Mouse (Mus musculus) kidney, embryonic 16.5 days (tissue): ENCODE data around the gene Lrp10. TPM values are rescaled to one million over a fixed set of nuclear protein-coding genes. Genes with fewer than 3 reads are reported as not detected.

Source experiments
- ATAC-seq: fragments of 200-750 bp; cut with Nextera tagmentation; 2 replicates; pipeline ENCODE4 v1.8.0; 2017; ENCODE audit warnings: moderate TSS enrichment; ENCODE audit not compliant: low FRiP score, low TSS enrichment
- H3K27ac ChIP-seq: fragments of 300-500 bp; sonication (generic); 2 replicates; pipeline ENCODE4 v1.5.1; 2014; ENCODE audit warnings: low read length
- H3K27me3 ChIP-seq: fragments of 300-500 bp; sonication (generic); 2 replicates; pipeline ENCODE4 v1.6.1; 2014; ENCODE audit warnings: low read length, control low read depth, mixed read lengths; ENCODE audit not compliant: insufficient read depth
- H3K36me3 ChIP-seq: fragments of 300-500 bp; sonication (generic); 2 replicates; pipeline ENCODE4 v1.6.1; 2014; ENCODE audit warnings: low read length, control low read depth, mixed read lengths; ENCODE audit not compliant: insufficient read depth
- H3K4me1 ChIP-seq: fragments of 300-500 bp; sonication (generic); 2 replicates; pipeline ENCODE4 v1.6.1; 2014; ENCODE audit warnings: low read length, control low read depth, mixed read lengths; ENCODE audit not compliant: insufficient read depth
- H3K4me2 ChIP-seq: fragments of 300-500 bp; sonication (generic); replicated peaks from 2 replicates; pipeline ENCODE4 v1.6.1; 2014; ENCODE audit warnings: low read depth, low read length
- H3K4me3 ChIP-seq: fragments of 300-500 bp; sonication (generic); 2 replicates; pipeline ENCODE4 v1.5.1; 2014; ENCODE audit warnings: mild to moderate bottlenecking, low read length
- H3K9ac ChIP-seq: fragments of 300-500 bp; sonication (generic); replicated peaks from 2 replicates; pipeline ENCODE4 v1.6.1; 2014; ENCODE audit warnings: low read length
- H3K9me3 ChIP-seq: fragments of 300-500 bp; sonication (generic); 2 replicates; pipeline ENCODE4 v1.6.1; 2016; ENCODE audit warnings: low read length, control low read depth
- WGBS: fragments of 180-500 bp; shearing (Covaris S2); extraction: QIAGEN DNeasy Blood & Tissue Kit; methylation state at CpG from one replicate; pipeline ENCODE4 v1.1.7; 2014; 5-methylcytosine and 5-hydroxymethylcytosine counted together
- polyA plus RNA-seq: library from polyadenylated mRNA; unstranded; fragments of >200 nt; fragmentation: Nextera tagmentation; extraction: Ambion mirVana; gene quantifications from 2 replicates; pipeline ENCODE4 v1.2.1, GENCODE M21; 2015

Gene Lrp10
- polyA plus RNA-seq, 1 experiment from 2014 or later = 58.8 TPM

DNA sequence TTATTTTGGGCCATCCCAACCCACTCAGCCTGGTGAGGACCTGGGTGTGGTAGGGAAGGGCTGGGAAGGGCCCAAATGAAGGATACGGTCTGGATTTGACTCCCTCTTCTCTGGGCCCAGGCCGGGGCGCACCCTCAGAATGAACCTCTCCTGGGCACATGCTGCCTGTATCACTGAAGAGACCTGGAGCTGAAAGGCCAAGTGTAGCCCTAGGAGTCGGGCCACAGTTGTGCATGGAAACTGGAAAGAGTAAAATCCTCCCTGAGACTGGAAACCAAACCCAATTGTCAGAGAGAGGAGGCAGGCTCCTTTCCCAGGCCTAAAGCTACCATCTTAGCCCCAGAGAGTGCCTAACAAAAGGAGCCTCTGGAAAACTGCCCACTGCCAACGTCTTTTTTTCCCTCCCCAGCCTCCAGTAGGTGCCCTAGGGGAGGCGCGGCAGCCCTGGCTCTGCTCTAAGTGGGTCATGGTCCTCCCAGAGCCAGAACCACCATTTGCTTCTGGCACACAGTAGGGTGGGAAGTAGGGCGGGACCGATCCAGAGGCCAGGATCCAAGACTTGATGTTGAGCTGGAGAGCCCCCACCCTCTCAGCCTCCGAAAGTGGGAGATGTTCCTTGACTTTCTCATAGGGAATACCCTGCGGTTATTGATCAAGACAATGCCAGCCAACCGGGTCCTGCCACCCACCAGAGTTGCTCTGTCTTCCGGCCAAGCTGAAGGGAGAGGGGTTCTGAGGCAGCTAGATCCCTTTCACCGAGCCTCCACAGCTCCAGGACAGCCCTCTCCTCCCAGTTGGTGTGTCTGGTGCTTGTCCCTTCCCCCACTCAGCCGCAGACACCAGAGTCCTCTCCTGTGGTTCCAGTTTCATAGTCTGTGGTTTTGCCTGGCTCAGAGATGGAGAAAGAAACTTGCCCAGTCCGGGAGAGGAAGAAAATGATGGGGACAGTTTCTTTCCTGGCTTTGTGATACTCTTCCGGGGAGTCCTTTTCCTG, 30.8 kb upstream of the Lrp10 start:
- Histone ChIP-seq H3K9ac (peak overlapping the region; percentile 97), H3K4me3 (peak overlapping the region; percentile 80), H3K9me3 (no peaks in the 10 kb centered on the region), H3K27me3 (no peaks in the 10 kb centered on the region), H3K36me3 (peaks cover 30% of the 10 kb centered on the region), H3K27ac (peak overlapping the region; percentile 96), H3K4me2 (peak overlapping the region; percentile 65), H3K4me1 (peaks cover 37% of the 10 kb centered on the region)
- 17% methylated on average over 17 of the region's 17 CpGs for WGBS
- ATAC-seq = peak; percentile 30; the same call in 1 of the 2 replicates

DNA sequence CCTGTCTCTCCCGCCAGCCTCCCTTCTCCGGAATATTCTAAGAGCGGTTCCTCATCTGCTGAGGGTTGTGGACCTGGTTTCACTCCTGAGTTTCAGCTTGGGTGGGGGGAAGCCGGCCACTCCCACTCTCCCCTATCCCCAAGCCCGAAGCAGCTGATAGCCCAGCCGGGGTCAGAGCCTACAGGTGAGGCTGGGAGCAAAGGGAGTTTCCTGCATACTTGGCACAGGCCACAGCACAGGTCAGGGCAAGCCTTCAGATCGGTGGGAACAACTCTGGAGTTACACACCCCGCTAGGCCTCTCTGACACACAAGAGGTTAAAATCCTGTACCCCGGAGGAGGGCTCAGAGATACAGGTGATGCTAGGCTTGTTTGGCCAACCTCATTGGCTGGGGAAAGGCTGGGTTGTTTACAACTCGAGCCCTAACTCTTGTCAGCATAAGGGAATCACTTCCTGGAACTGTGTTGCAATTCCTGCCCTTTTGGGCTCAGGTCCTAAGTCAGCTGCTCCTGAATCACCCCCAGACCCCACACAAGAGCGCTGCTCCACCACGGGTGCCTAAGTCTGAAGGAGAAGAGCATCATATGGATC, 29.9 kb upstream of the Lrp10 start:
- peak overlapping the region; percentile 97 for H3K9ac ChIP-seq
- peak overlapping the region; percentile 80 for H3K4me3 ChIP-seq
- WGBS = 35% methylated on average over 12 of the region's 12 CpGs
- peak overlapping the region; percentile 96 for H3K27ac ChIP-seq
- ATAC-seq = no peak
- H3K4me1 ChIP-seq = peaks cover 37% of the 10 kb centered on the region
- no peaks in the 10 kb centered on the region for H3K9me3 ChIP-seq
- no peaks in the 10 kb centered on the region for H3K27me3 ChIP-seq
- H3K4me2 ChIP-seq = peak overlapping the region; percentile 65
- H3K36me3 ChIP-seq = peaks cover 36% of the 10 kb centered on the region

DNA sequence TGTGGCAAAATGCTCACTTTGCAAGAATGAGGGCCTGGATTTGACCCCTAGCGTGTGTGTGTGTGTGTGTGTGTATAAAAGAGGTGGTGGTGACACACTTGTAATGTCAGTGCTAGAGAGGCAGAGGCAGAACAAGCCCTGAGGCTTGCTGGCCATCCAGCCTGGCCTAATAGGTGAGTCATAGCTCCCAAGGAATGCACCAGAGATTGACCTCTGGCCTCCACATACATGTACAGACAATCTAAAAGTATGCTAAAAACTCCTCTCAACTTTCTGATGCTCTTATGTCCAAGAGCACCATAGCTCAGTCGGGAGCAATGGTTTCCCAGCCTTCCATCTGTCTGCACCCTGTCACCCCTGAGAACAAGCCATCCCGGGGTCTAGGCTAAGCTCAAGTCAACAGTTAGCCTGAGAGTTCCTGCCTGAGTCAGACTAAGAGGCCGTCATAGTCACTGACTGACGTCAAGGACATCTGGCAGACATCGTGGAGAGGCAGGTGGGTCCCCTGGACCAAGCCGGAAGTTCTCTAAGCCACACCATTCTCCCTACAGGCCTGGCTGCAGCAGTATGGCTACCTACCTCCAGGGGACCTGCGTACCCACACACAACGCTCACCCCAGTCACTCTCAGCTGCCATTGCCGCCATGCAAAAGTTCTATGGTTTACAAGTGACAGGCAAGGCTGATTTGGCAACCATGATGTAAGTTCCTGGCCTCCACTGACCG, 28.6 kb upstream of the Lrp10 start:
- Histone ChIP-seq H3K4me1 (peaks cover 23% of the 10 kb centered on the region), H3K27ac (no peak overlapping the region), H3K27me3 (no peaks in the 10 kb centered on the region), H3K36me3 (peaks cover 43% of the 10 kb centered on the region), H3K4me3 (no peak overlapping the region), H3K9ac (no peak overlapping the region), H3K9me3 (no peaks in the 10 kb centered on the region), H3K4me2 (no peak overlapping the region)
- 83% methylated on average over 11 of the region's 11 CpGs for WGBS
- ATAC-seq = no peak

DNA sequence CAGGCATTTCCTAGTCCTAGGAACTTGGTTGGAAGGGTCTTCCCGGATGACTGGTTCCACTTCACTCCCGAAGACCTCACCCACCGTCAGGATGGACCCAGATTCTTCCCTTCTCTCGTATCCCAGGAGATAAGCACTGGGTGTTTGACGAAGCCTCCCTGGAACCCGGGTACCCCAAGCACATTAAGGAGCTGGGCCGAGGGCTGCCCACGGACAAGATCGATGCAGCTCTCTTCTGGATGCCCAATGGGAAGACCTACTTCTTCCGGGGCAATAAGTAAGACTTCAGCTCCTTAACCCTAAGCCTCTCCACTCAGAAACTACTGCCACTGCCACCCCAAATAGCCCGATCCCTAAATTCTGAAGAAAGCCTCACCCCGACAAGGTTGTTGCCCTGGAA, 24.8 kb upstream of the Lrp10 start:
- H3K4me2 ChIP-seq = no peak overlapping the region
- peaks cover 53% of the 10 kb centered on the region for H3K36me3 ChIP-seq
- WGBS = 88% methylated on average over 12 of the region's 12 CpGs
- H3K9me3 ChIP-seq = no peaks in the 10 kb centered on the region
- no peak overlapping the region for H3K4me3 ChIP-seq
- no peaks in the 10 kb centered on the region for H3K27me3 ChIP-seq
- peaks cover 15% of the 10 kb centered on the region for H3K4me1 ChIP-seq
- H3K27ac ChIP-seq = no peak overlapping the region
- no peak for ATAC-seq
- no peak overlapping the region for H3K9ac ChIP-seq

DNA sequence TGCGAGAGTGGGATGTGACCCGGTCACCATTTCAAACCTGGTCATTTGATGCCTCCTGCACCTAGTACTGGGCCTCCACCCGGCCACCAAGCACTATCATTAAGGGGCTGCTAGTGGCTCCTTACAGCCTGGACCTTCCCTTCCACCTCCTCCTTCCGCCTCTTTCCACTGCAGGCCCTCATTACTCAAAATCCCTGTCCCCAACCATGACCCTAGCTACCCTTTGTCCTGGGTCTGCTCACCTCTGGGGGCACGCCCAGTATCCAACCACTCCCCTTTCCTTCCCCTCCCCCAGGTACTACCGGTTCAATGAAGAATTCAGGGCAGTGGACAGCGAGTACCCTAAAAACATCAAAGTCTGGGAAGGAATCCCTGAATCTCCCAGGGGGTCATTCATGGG, 24.3 kb upstream of the Lrp10 start:
- Histone ChIP-seq H3K4me1 (peaks cover 11% of the 10 kb centered on the region; the same call in 1 of the 2 replicates), H3K9me3 (no peaks in the 10 kb centered on the region), H3K4me3 (no peak overlapping the region), H3K36me3 (peaks cover 53% of the 10 kb centered on the region), H3K27me3 (no peaks in the 10 kb centered on the region), H3K9ac (no peak overlapping the region), H3K4me2 (no peak overlapping the region), H3K27ac (no peak overlapping the region)
- ATAC-seq = no peak
- WGBS = 53% methylated on average over 7 of the region's 7 CpGs

GRCm38 (mm10) chr14:54440538-54440937, 23.4 kb upstream of the Lrp10 start:
- no peak overlapping the region for H3K4me2 ChIP-seq
- H3K9me3 ChIP-seq = no peaks in the 10 kb centered on the region
- H3K27me3 ChIP-seq = no peaks in the 10 kb centered on the region
- H3K9ac ChIP-seq = no peak overlapping the region
- H3K4me3 ChIP-seq = no peak overlapping the region
- H3K36me3 ChIP-seq = peaks cover 50% of the 10 kb centered on the region
- H3K27ac ChIP-seq = no peak overlapping the region
- no peak for ATAC-seq
- 0 out of 2 replicates have a peak, but pooled peaks cover 9% of the 10 kb centered on the region for H3K4me1 ChIP-seq
- 90% methylated on average over 14 of the region's 14 CpGs for WGBS

DNA sequence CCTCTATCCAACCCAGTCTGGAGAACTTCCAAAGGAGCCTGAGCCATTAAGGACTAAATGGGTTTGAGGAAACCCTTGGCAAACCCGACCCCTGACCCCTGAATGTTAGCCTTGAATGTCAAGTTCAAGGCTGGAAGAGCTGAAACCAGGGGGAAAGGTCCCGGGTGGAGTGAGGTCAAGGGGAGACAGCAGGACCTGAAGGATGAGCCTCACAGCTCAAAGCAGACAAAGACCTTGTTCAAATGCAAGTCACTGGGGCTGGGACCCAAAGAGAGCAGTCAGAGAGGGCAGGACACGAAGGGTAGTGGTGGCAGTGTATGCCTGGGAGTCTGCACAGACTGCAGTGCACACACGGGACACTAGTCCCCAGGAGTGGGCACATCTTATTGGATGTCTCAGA, 22.6 kb upstream of the Lrp10 start:
- Histone ChIP-seq H3K9me3 (no peaks in the 10 kb centered on the region), H3K27me3 (no peaks in the 10 kb centered on the region), H3K36me3 (peaks cover 47% of the 10 kb centered on the region), H3K4me1 (0 out of 2 replicates have a peak, but pooled peaks cover 9% of the 10 kb centered on the region), H3K4me3 (no peak overlapping the region), H3K4me2 (no peak overlapping the region), H3K27ac (no peak overlapping the region), H3K9ac (no peak overlapping the region; the same call in 1 of the 2 replicates)
- WGBS = 77% methylated on average over 4 of the region's 4 CpGs
- ATAC-seq = no peak

GRCm38 (mm10) chr14:54442548-54442947, 21.4 kb upstream of the Lrp10 start:
- ATAC-seq = no peak
- H3K4me1 ChIP-seq = 0 out of 2 replicates have a peak, but pooled peaks cover 9% of the 10 kb centered on the region
- H3K4me3 ChIP-seq = no peak overlapping the region
- no peak overlapping the region for H3K9ac ChIP-seq
- 79% methylated on average over 3 of the region's 3 CpGs for WGBS
- no peaks in the 10 kb centered on the region for H3K9me3 ChIP-seq
- H3K4me2 ChIP-seq = no peak overlapping the region
- peaks cover 35% of the 10 kb centered on the region for H3K36me3 ChIP-seq
- no peaks in the 10 kb centered on the region for H3K27me3 ChIP-seq
- no peak overlapping the region for H3K27ac ChIP-seq

DNA sequence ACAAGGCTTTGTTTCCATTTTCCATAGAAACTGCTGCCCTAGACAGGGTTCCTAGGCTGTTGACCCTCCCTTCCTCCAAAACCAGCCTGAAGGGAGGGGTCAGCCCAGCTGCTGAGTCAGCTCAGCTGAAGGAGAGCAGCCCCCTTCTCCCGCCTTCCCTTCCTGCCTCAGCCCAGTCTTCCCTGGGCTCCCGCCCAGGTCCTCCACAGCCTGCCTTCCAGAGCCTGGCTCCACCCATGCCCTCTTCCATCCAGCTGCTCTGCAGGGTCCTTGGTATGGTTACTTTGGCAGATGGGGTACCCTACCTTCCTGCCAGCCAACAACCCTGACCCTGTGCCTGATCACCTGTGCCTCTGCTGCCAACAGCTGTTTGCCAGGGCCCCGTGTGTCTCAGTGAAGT, 20.7 kb upstream of the Lrp10 start:
- Histone ChIP-seq H3K9ac (no peak overlapping the region), H3K27ac (0 out of 2 replicates have a peak overlapping the region, but pooled peaks have one; percentile 49), H3K4me2 (no peak overlapping the region), H3K36me3 (peaks cover 31% of the 10 kb centered on the region), H3K4me3 (no peak overlapping the region), H3K9me3 (no peaks in the 10 kb centered on the region), H3K27me3 (no peaks in the 10 kb centered on the region), H3K4me1 (0 out of 2 replicates have a peak, but pooled peaks cover 9% of the 10 kb centered on the region)
- 32% methylated on average over 3 of the region's 3 CpGs for WGBS
- ATAC-seq = peak; percentile 79
